ENCODE assay signal across 31 mouse cellular contexts in genomic region chr2:156927663-156928062, GRCm38 (mm10). TPM values are rescaled to one million over a fixed set of nuclear protein-coding genes. Genes with fewer than 3 reads are reported as not detected.
DNase-seq lines count a peak whose midpoint lies in the region; ATAC-seq and TF ChIP-seq lines count a peak whose summit lies in the region.
"Had no signal": no experiment of that assay in that cellular context is flagged by ENCODE, and none has a peak within 500 bp of the region (broad histone marks: within the 10 kb centered on the region; RNA-seq: fewer than 3 reads in every experiment).

No protein-coding gene starts in this region.

- H3K27me3 ChIP-seq in liver, embryonic 13.5 days = no peaks in the 10 kb centered on the region
- H3K27me3 ChIP-seq in liver, embryonic 11.5 days (replicated peaks; ENCODE audit: control insufficient read depth, insufficient read depth, low read length) = no peaks in the 10 kb centered on the region
- H3K27me3 ChIP-seq in limb, embryonic 10.5 days (ENCODE audit: low read depth, poor library complexity, severe bottlenecking) = no peaks in the 10 kb centered on the region
- H3K27me3 ChIP-seq: embryonic facial prominence, embryonic 15.5 days; forebrain, embryonic 12.5 days; heart, embryonic 13.5 days; midbrain, embryonic 13.5 days; neural tube, embryonic 13.5 days had no signal

- no peak for ATAC-seq in liver, embryonic 13.5 days (ENCODE audit: low read depth)
- ATAC-seq in liver, embryonic 11.5 days (replicated peaks; ENCODE audit: low FRiP score) = no peak
- ATAC-seq: CD4-positive, CD25-positive, alpha-beta regulatory T cell, adult 4 months; forebrain, postnatal 0 days; inflammation-experienced regulatory T-cells, adult 6 months; lung, postnatal 0 days; midbrain, embryonic 13.5 days had no signal

- no peak for DNase-seq in layer of hippocampus, adult 2 months (ENCODE audit: low spot score in 2 of 2)
- DNase-seq in layer of hippocampus, adult 8-10 months (ENCODE audit: low spot score in 2 of 2) = no peak
- no peak for DNase-seq in liver, embryonic 13.5 days
- no peak for DNase-seq in liver, embryonic 11.5 days (ENCODE audit: low spot score)
- peak; percentile 81 for DNase-seq in brain, adult 2 months (ENCODE audit: low read depth, low spot score)
- peak; percentile 7 for DNase-seq in skeletal muscle tissue, adult 2 months (ENCODE audit: low read depth, low spot score)
- DNase-seq in limb, embryonic 10.5 days (ENCODE audit: low spot score) = no peak
- DNase-seq: adrenal gland, postnatal 36 days; cerebellum, adult 2 months; cerebellum, postnatal 14 days; forebrain, postnatal 0 days; gastrocnemius, postnatal 36 days; heart, adult 2 months; heart, postnatal 10 days; kidney, adult 11 months; kidney, postnatal 14 days; lung, adult 18-20 months; right cerebral cortex, postnatal 4 days; thymus, adult 2 months; thymus, postnatal 36 days had no signal

- peaks cover 54% of the 10 kb centered on the region for H3K36me3 ChIP-seq in liver, embryonic 13.5 days
- peaks cover 4% of the 10 kb centered on the region; the same call in 1 of the 2 replicates for H3K36me3 ChIP-seq in liver, embryonic 11.5 days (ENCODE audit: control insufficient read depth, insufficient read depth, low read length)
- H3K36me3 ChIP-seq in limb, embryonic 10.5 days = peaks cover 6% of the 10 kb centered on the region

- H3K4me2 ChIP-seq in liver, embryonic 13.5 days = no peak overlapping the region
- no peak overlapping the region for H3K4me2 ChIP-seq in liver, embryonic 11.5 days
- H3K4me2 ChIP-seq: embryonic facial prominence, embryonic 15.5 days; forebrain, embryonic 12.5 days; heart, embryonic 13.5 days; hindbrain, embryonic 14.5 days; midbrain, embryonic 13.5 days; neural tube, embryonic 13.5 days had no signal

- no peak for TF ChIP-seq CTCF in layer of hippocampus, adult 2 months (conservative IDR thresholded peaks at IDR 0.05)

- peak overlapping the region; percentile 51; the same call in 1 of the 2 replicates for H3K27ac ChIP-seq in layer of hippocampus, adult 2 months
- peak overlapping the region; percentile 95; the same call in 1 of the 2 replicates for H3K27ac ChIP-seq in liver, embryonic 13.5 days
- H3K27ac ChIP-seq in liver, embryonic 11.5 days (ENCODE audit: low read depth, low read length) = no peak overlapping the region
- H3K27ac ChIP-seq in limb, embryonic 10.5 days = no peak overlapping the region
- H3K27ac ChIP-seq: embryonic facial prominence, embryonic 10.5 days; embryonic facial prominence, embryonic 15.5 days; forebrain, embryonic 12.5 days; heart, adult 2 months; heart, embryonic 13.5 days; hindbrain, embryonic 14.5 days; macrophage; midbrain, embryonic 13.5 days; neural tube, embryonic 13.5 days had no signal

- 83% methylated on average over 6 of the region's 6 CpGs for whole genome bisulfite sequencing in liver, embryonic 13.5 days (ENCODE audit: insufficient replicate concordance)
- 82% methylated on average over 6 of the region's 6 CpGs for WGBS in liver, embryonic 11.5 days
- WGBS in limb, embryonic 10.5 days = 90% methylated on average over 6 of the region's 6 CpGs

- H3K4me3 ChIP-seq in layer of hippocampus, adult 2 months = no peak overlapping the region
- no peak overlapping the region for H3K4me3 ChIP-seq in liver, embryonic 13.5 days (replicated peaks)
- H3K4me3 ChIP-seq in liver, embryonic 11.5 days (ENCODE audit: low read depth, low read length) = no peak overlapping the region
- no peak overlapping the region for H3K4me3 ChIP-seq in limb, embryonic 10.5 days
- H3K4me3 ChIP-seq: embryonic facial prominence, embryonic 10.5 days; embryonic facial prominence, embryonic 15.5 days; forebrain, embryonic 12.5 days; heart, adult 2 months; heart, embryonic 13.5 days; midbrain, embryonic 13.5 days; neural tube, embryonic 13.5 days had no signal

- no peaks in the 10 kb centered on the region for H3K9me3 ChIP-seq in liver, embryonic 13.5 days (replicated peaks)
- H3K9me3 ChIP-seq in liver, embryonic 11.5 days (ENCODE audit: control insufficient read depth, low read length) = no peaks in the 10 kb centered on the region
- H3K9me3 ChIP-seq in limb, embryonic 10.5 days (replicated peaks) = no peaks in the 10 kb centered on the region
- H3K9me3 ChIP-seq: embryonic facial prominence, embryonic 10.5 days; embryonic facial prominence, embryonic 15.5 days; forebrain, embryonic 12.5 days; heart, embryonic 13.5 days; midbrain, embryonic 13.5 days; neural tube, embryonic 13.5 days had no signal

- no peak overlapping the region for H3K9ac ChIP-seq in liver, embryonic 13.5 days
- no peak overlapping the region for H3K9ac ChIP-seq in liver, embryonic 11.5 days (ENCODE audit: low read depth, low read length)
- H3K9ac ChIP-seq: embryonic facial prominence, embryonic 15.5 days; forebrain, embryonic 12.5 days; forebrain, postnatal 0 days; heart, embryonic 13.5 days; hindbrain, embryonic 14.5 days; midbrain, embryonic 13.5 days; neural tube, embryonic 13.5 days had no signal

- peaks cover 76% of the 10 kb centered on the region for H3K4me1 ChIP-seq in liver, embryonic 13.5 days (replicated peaks)
- peaks cover 36% of the 10 kb centered on the region for H3K4me1 ChIP-seq in liver, embryonic 11.5 days (replicated peaks; ENCODE audit: control insufficient read depth, insufficient read depth, low read length)
- H3K4me1 ChIP-seq in limb, embryonic 10.5 days = peaks cover 6% of the 10 kb centered on the region

RNA-seq across cellular contexts. Expression of gene Sla2, which starts 40.7 kb away (rescaled TPM):
- under 1 TPM; 0.31 to 0.34 TPM for total RNA-seq in layer of hippocampus, adult 2 months (2021)
- under 1 TPM; 0.30 to 0.70 (median 0.41) TPM for total RNA-seq in layer of hippocampus, adult 8-10 months (2022)
- polyA plus RNA-seq in liver, embryonic 13.5 days (2015; fragmentation: Nextera tagmentation; extraction: Ambion mirVana) = 3.1 and 3.3 TPM in 2 replicates
- 11.6 and 11.9 TPM in 2 replicates for polyA plus RNA-seq in liver, embryonic 11.5 days (2014; fragmentation: Nextera tagmentation; extraction: Ambion mirVana)
- polyA plus RNA-seq in limb, embryonic 10.5 days (2016; fragmentation: Nextera tagmentation; extraction: Ambion mirVana) = 0.45 and 0.58 TPM in 2 replicates
- total RNA-seq: adrenal gland, postnatal 36 days; forebrain, postnatal 0 days; heart, adult 2 months had no signal
- polyA plus RNA-seq: neural tube, embryonic 13.5 days had no signal

Comparison
In these comparisons a context has a peak if more than half of its experiments do, and no peak if none do; other contexts are left out.
1. H3K27ac ChIP-seq: peak in layer of hippocampus, adult 2 months (single experiment) and liver, embryonic 13.5 days (single experiment); none in liver, embryonic 11.5 days (single experiment) and limb, embryonic 10.5 days (single experiment).
2. DNase-seq: peak in brain, adult 2 months (single experiment) and skeletal muscle tissue, adult 2 months (single experiment); none in layer of hippocampus, adult 2 months (0 of 2), layer of hippocampus, adult 8-10 months (0 of 2), liver, embryonic 13.5 days (single experiment), liver, embryonic 11.5 days (single experiment) and limb, embryonic 10.5 days (single experiment).